Mouse (Mus musculus): Measurements from ENCODE around the gene Cideb.

Cideb gene

GRCm38 (mm10) chr14:55758363-55758784 lies at the start of gene Cideb:
TSS of gene Cideb (minus strand) at chr14:55758458.
- DNase-seq (ENCODE audit: low read depth, low spot score) = no peak

- DNase-seq (ENCODE audit: low read depth, low spot score) = no peak
These were observed 37.3 kb upstream of the Cideb start for GRCm38 (mm10) chr14:55795380-55796163.

GRCm38 (mm10) chr14:55793946-55794345 lies 35.7 kb upstream of the Cideb start:
- no peak for DNase-seq (ENCODE audit: low read depth, low spot score)

- DNase-seq (ENCODE audit: low read depth, low spot score) = no peak
These were observed 35.2 kb upstream of the Cideb start for GRCm38 (mm10) chr14:55793461-55793860.

- DNase-seq (ENCODE audit: low read depth, low spot score) = no peak
These were observed 30.2 kb upstream of the Cideb start, which contains the start of gene Ripk3 for GRCm38 (mm10) chr14:55788256-55789050. TSS of gene Ripk3 (minus strand) at chr14:55788865.

GRCm38 (mm10) chr14:55787731-55788130 lies 29.5 kb upstream of the Cideb start:
- DNase-seq (ENCODE audit: low read depth, low spot score) = no peak

GRCm38 (mm10) chr14:55785195-55785594 lies 26.9 kb upstream of the Cideb start:
- DNase-seq (ENCODE audit: low read depth, low spot score) = no peak

- no peak for DNase-seq (ENCODE audit: low read depth, low spot score)
These were observed 25.6 kb upstream of the Cideb start, which contains the start of gene Adcy4 for GRCm38 (mm10) chr14:55783958-55784235. TSS of gene Adcy4 (minus strand) at chr14:55784095.

GRCm38 (mm10) chr14:55783171-55783957 lies 25.1 kb upstream of the Cideb start:
- no peak for DNase-seq (ENCODE audit: low read depth, low spot score)

GRCm38 (mm10) chr14:55782361-55782960 lies 24.2 kb upstream of the Cideb start:
- no peak for DNase-seq (ENCODE audit: low read depth, low spot score)

- peak; percentile 61 for DNase-seq (ENCODE audit: low read depth, low spot score)
These were observed 23.1 kb upstream of the Cideb start for GRCm38 (mm10) chr14:55781310-55781709.

- no peak for DNase-seq (ENCODE audit: low read depth, low spot score)
These were observed 22.5 kb upstream of the Cideb start for GRCm38 (mm10) chr14:55780736-55781135.

- no peak for DNase-seq (ENCODE audit: low read depth, low spot score)
These were observed 21.4 kb upstream of the Cideb start for GRCm38 (mm10) chr14:55779656-55780055.

GRCm38 (mm10) chr14:55778686-55779085 lies 20.4 kb upstream of the Cideb start:
- no peak for DNase-seq (ENCODE audit: low read depth, low spot score)

- DNase-seq (ENCODE audit: low read depth, low spot score) = no peak
These were observed 19.5 kb upstream of the Cideb start for GRCm38 (mm10) chr14:55777806-55778205.

GRCm38 (mm10) chr14:55777176-55777575 lies 18.9 kb upstream of the Cideb start:
- DNase-seq (ENCODE audit: low read depth, low spot score) = no peak

GRCm38 (mm10) chr14:55776711-55777110 lies 18.5 kb upstream of the Cideb start:
- DNase-seq (ENCODE audit: low read depth, low spot score) = no peak

GRCm38 (mm10) chr14:55769087-55769703 lies 10.9 kb upstream of the Cideb start:
- DNase-seq (ENCODE audit: low read depth, low spot score) = no peak

GRCm38 (mm10) chr14:55768555-55768954 lies 10.3 kb upstream of the Cideb start:
- DNase-seq (ENCODE audit: low read depth, low spot score) = no peak

GRCm38 (mm10) chr14:55767519-55768414 lies 9.5 kb upstream of the Cideb start:
- peak; percentile 46 for DNase-seq (ENCODE audit: low read depth, low spot score)

All from retina, postnatal 7 days (tissue).